Mouse (Mus musculus): Measurements from ENCODE around the gene Pabpc1l.
A peak's percentile ranks its signal among the peaks of the same experiment; 100 is the strongest.

Gene Pabpc1l

DNA sequence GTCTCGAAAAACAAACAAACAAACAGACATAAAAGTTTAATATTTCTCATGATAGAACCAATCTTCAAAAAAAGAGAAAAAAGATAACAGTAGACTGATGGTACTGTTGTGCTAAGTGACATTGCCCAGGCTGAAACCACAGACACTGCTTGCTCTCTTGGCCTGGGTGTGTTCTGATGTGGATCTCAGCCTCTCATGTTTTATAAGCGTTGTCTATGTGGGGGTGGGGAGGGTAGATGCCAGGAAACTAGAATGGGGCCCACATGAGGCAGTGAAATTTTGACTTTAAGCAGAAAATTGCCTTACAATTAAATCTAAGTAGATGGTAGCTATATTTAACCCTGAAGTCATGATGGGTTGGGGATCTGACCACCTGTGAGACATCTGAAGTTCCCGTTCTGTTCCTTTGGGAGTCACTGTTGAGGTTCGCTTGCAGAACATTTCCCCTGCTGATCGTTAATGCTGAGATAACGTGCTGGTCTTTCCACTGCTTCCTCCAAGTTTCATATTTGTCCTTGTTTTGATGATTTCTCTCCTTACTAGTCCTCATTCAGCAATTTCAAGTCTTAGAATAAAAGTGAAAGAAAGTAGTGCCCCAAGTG lies 62.3 kb downstream of the Pabpc1l start:
- DNase-seq: no peak

DNA sequence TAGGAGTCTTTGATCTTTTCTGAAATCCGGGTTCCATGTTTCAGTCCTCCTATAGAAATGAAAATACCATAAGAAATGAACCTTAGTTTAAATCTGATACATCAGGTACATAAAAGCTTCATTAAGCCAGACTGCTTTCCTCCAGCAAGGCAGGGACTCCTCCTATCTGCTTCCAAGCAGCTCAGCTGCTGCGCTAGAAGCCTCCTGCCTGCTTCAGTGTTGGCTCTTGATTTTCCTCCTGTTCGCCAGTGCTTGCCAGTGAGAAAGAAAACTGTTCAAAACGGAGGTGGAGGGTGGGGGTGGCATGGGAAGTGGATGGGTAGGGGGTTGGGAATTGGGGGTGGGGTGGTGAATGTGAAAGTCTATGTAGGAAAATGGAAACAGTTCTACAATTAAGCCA lies 64.3 kb downstream of the Pabpc1l start:
- no peak for DNase-seq

DNA sequence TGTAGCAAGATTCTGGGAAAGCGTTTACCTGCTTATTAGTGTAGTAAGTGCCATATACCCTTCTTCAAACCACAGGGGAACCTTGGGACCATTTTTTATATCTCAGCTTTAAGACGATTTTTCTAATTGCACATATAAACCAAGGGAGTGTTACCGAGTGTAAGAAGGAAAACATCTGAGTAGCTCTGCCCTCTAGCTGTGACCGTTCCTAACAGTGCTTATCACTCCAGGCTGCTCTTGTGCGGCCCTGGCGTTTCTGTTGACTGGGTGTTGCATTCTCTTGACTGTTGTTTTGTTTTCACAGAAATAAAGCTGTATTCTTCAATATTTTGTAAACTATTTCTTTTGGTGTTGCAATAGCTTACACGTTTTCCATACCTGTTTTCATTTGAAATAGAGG lies 68.9 kb downstream of the Pabpc1l start:
- peak; percentile 39 for DNase-seq

DNA sequence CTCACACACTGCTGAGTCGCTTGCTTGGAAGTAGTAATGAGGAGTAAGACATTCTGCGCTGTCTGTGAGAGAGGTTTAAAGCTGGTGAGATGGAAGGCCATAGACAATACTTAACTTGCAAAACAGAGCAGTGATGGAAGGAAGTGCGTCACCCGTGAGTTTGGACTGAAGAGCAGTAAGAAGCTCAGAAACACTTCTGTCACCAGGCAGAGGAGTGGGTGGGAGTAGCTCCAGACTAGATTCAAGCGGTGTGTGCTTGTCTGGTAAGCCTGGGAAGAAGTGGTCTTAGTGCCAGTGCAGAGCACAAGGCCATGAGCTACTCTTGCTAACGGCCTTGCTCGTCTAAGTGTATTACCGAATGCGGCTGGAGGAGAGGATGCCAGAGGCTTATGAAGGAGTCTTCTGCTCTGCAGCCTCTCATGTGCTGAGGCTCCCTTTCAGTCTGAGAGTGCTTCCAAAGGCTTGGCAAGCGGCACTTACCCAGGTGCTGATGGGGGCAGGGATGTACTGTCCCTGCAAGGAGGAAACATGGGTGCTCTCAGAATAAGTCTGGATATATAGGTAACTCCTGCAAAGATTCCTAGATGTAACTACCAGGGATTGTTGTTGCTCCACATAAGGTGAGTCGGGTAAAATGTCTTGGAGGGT lies 73.5 kb downstream of the Pabpc1l start:
- no peak for DNase-seq
